Mouse (Mus musculus) thymus, postnatal 25 days (tissue): Measurements from ENCODE around the gene Nt5m.
"Not testable (repeated sequence)": the region's sequence is repeated elsewhere in the genome, so short reads cannot be mapped to it uniquely, and the experiment has no call there.

Experiments used
- DNase-seq: peaks from one replicate; pipeline ENCODE4 v3.0.0; 2022

Gene Nt5m

DNA sequence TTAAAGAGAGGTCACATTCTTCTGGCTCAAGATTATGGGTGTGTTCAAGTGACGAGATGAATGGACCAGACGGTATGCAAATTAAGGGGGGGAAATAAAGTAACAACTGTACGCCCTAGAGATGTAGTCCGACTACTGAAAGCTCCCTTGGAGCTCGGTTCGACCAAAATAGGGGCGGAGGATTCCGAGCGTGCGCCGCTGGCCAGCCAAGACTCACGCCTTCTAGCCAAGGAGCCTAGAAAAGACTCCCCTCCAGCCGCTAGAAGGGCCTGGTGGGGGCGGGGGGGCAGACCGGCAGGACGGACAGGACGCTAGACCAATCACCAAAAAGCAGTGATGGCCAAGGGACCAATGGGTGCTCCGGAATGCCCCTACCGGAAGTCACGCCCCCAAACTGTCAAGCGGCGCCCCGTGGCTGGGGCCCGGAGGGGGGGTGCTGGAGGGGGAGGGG, at the start of gene Nt5m:
TSS of gene Nt5m (plus strand) at position 440 of the 451 bp plus-strand sequence.
- DNase-seq = peak; percentile 95

DNA sequence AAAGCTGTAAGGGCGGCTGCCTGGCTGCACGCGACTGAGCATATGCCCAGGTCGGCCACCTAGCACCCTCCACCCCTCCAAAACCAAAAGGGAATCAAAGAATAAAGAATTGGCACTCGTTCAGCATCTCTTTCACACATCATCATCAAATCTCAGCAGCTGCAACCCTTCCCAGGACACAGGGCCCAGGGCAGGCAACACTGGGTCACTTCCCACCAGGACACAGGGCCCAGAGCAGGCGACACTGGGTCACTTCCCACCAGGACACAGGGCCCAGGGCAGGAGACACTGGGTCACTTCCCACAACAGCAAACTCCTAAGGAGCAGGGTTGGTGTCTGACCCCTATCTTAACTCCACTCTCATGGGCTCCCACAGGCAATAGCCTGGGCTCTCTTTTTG, 45.9 kb upstream of the Nt5m start:
- no peak for DNase-seq

DNA sequence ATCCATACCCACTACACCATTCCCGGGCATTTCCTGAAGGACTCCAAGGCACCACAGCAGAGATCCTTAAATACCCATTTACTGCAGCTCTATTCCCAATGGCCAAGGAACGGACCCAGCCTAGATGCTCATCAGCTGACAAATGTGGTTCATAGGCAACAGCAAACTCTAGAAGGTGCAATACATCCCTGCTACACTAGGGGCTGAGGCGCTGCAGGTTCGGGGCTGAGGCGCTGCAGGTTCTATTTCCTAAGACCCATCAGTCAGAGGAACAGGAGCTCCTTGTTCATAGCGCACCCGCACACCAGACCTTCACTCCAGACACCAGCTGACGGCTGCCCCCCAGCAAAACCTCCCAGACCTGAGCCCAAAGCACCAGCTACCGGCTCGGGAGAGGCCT, 38.8 kb upstream of the Nt5m start:
- DNase-seq = no peak

DNA sequence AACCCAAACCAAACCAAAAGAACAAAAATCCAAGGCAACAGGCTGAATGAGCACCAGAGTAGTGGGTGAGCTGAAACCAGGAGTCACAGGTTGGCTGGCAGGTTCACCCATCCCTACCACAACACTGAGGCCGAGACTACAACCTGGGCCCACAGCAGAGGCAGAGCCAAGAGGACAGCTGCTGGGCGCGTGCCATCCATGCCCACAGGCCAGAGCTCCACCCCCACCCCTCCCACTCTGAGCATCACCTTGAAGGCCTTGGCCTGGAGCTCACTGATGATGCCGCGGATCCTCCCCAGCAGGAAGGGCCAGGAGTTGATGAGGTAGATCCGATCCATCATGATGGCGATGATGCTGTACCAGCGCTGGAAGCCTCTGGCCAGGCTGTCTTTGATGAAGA, 37.4 kb upstream of the Nt5m start:
- no peak for DNase-seq

DNA sequence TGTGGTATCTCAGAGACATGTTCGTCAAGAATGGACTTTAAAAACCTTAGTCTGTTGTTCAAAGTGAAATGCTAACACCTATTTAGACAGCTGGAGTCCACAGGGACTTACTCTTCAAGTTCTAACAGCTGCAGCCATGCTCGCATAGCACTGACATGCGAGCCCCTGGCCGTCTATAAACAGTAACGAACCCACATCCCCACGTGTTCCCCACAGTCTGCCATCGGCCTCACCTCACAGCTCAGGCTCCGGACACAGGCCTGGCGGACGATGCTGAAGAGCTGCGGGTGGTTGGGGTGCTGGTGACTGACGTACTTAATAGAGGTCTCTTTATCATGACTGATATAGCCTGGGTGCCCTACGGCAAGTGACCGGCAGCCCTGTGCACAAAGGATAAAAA, 35.7 kb upstream of the Nt5m start:
- DNase-seq = no peak

DNA sequence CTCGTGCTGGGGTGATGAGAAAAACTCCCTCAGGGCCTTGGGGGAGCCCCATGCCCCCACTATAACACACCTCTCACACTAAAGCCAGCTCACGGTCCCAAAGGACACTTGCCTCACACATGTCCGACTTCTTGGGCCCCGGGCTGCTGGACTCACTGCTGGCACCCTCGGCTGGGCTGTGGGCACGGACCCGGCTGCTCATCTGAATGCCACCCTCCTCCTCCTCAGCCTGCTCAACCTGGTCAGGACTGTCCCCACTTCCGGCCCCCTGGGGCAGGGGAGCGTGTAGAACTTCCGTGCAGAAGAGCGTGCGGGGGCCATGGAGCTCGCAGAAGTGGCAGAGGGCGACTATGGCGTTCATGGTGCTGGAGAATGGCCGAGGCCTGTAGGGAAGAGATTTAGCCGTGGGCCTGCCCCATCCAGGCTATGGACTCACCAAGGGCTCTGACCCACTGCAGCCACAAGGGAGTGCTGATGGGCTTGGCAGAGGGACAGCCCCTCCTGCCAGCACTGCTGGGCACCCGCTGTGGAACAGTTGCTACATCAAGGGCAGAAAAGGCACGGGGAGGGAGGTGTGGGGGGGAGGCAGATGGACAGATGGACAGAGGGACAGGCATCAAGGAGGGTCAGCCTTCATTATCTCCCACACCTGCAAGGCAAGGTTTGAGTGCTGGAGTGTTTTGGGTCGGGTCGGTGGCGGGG, 34.7 kb upstream of the Nt5m start:
- no peak for DNase-seq

DNA sequence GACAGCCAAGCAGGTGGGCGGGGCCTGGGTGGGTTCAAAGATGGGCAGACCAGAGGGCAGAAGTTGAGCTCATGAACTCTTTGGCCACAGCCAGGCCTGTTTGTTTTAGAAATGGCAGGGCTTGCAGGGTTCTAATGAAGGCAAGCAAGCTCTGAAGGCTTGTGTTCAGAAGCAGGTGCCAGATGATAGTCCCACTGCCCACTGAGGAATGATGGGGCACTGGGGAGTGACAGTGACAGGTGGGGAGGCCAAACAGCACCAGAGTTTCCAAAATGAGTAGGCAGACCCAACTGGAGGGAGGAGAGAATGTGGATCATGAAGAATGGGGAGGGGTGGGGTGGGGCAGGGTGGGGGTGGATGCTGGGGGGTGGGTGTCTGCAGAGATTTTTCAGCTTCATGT, 34.0 kb upstream of the Nt5m start:
- DNase-seq = no peak

DNA sequence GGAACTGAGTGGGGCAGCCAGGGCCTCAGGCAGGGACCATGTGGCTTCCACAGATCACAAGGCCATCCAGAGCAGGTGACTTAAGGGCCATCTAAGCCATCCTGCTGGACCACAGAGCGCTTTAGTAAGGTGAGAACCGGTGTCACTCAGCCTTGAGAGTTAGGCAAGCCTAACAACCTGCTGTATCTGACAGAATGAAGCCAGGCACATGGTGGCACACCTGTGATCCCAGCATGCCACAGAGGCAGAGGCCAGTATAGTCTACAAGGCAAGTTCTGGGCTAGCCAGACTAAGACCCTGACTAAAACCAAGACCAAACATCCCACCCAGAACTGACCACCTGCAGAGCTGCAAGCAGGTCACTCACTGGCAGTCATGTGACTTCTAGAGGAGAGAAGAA, 33.6 kb upstream of the Nt5m start:
- DNase-seq = no peak

DNA sequence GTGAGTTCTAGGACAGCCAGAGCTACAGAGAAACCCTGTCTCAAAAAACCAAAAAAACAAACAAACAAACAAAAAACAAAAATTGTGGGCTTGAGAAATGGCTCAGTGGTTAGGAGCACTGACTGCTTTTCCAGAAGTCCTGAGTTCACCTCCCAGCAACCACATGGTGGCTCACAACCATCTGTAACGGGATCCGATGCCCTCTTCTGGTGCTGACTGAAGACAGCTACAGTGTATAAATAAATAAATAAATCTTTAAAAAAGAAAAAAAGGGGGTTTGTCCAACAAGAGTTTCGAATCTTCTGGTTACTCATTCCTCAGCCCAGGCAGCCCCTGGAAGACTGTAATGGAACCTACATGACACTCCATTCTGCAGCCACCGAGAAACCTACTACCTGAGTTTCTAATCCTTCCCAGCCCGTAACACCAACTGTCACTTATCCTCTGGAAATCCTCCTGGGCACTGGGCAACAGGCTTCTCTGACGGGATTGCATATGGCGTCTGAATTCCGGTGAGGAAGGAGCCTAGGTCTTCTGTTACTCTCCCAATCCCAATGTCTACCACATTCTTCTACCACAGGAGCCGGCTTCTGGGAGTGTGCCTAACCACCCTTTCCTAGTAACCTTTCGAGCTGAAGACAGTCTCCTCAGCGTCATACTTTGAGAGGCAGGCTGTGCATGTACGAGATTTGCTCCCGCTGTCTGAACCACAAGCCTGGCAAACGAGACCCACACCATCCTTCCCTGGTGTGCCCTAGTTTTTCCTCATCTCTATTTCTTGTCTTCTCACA, 30.9 kb upstream of the Nt5m start:
- no peak for DNase-seq

DNA sequence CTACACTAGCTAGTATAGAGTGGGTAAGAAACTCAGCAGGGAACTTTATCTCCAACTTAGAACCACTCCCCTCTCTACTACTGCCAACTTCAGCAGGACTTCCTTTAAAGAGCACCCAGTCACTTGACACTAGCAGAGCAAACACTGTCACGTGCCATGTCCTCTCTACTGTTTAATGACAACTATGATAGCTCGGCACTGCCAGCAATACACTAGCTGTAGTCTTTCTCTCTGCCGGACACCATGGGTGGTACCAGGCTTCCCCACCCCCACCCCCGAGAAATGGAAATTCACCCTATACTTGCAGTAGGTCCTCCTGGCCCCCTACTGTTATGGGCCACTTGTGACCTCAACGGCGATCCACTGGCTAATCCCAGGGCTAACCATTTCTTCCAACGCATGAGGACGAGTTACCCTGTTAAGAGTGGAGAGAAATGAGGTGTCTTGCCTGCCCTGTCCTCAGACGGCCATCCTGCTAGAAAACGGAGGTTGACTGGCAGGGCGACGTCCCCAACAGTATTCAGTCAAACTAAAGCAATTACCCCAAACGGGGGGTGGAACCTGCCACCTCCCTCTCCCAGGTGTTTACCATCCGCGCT, 30.1 kb upstream of the Nt5m start:
- no peak for DNase-seq

DNA sequence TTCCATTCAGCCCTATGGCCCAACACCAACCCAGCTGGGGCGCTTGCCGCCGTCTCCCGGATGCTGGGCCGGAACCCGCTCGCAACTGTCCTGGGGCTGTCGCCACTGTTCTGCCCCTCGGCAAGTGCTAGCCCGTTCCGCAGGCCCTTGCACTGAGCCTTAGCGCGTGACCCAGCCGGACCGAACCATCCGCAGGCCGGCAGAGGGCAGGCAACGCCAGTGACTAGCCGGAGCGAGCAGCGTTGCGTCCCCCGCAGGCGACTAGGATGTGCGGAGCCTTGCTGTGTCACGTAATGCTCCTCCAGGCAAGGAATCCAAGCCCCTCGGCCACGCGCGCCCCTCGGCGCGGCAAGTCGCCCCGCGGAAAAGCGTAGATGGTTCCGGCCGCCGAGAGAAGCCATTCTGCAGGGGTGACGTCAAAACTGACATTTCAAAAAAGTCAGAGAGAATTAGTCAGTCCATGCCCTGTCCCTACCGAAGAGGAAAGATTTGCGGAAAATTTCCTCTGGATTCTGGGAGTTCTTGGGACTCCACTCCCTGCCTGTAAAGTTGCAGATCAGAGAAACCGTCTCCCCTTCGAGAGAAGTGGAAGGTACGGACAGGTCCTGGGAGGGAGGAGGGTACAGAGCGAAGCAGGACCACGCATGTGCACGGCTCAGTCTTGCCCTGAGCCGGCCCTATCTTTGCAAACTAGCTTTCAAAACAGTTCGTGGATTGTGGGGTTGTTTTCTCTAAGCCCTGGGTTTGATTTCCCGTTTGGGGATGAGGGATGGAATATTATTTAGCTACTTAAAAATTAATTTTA, 29.4 kb upstream of the Nt5m start, which contains the start of gene Flcn:
TSS of gene Flcn (minus strand) at position 347 of the 805 bp plus-strand sequence.
- peak; percentile 85 for DNase-seq

DNA sequence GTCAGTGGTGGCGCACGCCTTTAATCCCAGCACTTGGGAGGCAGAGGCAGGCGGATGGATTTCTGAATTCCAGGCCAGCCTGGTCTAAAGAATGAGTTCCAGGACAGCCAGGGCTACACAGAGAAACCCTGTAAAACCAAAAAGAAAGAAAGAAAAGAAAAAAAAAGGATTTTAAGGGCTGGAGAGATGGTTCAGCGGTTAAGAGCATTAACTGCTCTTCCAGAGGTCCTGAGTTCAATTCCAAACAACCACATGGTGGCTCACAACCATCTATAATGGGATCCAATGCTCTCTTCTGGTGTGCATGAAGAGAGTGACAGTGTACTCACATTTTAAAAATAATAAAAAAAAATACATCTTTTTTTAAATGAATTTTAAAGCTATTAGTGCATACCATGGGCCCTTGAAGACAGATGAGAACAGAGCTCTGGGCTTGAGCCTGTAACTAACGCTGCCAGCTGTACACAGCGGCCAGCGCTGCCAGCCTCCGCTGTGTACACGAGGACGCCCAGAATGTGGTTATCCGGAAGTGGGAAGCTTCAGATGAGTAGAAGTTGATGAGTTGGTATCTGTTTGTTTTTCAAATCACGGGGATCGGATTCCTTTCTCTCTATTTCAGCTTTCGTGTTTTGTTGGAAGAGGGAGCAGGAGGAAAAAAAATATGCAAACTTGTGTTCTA, 28.6 kb upstream of the Nt5m start:
- no peak for DNase-seq

DNA sequence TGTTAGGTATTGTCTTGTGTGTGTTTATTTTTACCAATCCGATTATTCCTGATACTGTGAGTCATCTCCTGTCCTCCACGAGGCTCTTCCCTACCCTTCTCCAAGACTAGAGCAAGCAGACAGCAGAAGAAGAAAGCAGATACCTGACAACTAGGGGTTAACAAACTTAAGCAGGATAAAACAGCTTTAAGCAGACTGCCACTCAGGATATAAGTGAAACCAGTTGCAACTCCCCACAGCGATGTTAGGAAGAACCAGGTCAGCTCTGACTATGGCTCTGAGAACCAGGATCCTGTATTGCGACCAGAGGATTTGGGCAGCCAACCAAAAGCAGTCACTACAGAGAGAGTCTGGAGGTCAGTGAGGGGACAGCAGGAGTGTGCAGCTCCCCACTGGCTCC, 28.0 kb upstream of the Nt5m start:
- DNase-seq = no peak

DNA sequence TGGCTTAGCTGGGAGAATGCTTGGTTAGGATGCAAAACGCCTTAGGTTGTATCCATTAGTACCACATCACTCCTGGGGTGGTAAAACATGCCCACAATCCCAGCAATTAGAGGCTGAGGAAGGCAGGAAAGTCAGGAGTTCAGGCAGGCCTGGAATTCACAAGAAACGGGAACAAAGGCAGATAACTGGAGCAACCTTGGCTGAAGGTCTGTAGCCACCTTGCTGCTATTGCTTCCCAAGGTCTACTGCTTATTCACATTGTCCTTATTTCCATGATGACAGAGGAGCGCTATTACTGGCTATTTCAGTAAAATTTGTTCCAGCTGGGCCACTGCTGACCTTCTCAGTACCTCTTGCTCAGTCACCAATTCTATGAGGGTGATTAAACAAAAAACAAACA, 26.0 kb upstream of the Nt5m start:
- DNase-seq = no peak

DNA sequence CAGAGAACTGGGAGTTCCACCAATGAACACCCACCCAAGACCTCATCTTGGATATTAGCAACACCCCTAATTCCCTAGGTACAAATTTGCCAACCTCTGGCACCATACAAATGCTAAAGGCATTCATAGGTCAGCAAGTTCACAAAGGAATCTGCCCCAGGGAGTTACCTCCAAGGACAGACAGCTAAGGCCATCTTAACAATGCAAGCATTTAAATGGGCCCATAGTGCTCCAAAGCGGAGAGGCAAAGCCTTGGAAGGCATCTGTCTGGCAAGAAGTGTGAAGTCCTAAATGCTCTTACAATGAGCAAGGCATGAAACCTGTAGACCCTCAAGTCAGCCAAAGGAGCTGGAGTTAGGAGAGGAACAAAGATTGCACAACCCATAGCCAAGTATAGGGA, 24.9 kb upstream of the Nt5m start:
- DNase-seq = no peak

DNA sequence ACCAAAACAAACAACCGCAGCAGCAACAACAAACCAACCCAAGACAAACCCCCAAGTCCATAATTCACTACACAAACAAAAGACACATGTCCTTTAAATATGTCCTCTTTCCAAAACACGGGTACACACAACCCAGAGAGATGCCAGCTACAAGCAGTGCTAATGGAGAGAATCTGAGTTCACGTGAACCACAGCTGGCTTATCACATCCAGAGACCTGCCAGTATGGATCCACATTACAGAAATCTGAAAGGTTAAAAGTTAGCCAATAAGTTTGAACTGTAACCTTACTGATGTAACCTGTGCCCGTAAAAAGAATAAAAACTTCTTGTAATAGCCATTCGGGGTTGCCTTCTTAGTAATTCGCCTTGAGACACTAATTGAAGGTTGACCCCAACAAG, 24.3 kb upstream of the Nt5m start:
- no peak for DNase-seq

DNA sequence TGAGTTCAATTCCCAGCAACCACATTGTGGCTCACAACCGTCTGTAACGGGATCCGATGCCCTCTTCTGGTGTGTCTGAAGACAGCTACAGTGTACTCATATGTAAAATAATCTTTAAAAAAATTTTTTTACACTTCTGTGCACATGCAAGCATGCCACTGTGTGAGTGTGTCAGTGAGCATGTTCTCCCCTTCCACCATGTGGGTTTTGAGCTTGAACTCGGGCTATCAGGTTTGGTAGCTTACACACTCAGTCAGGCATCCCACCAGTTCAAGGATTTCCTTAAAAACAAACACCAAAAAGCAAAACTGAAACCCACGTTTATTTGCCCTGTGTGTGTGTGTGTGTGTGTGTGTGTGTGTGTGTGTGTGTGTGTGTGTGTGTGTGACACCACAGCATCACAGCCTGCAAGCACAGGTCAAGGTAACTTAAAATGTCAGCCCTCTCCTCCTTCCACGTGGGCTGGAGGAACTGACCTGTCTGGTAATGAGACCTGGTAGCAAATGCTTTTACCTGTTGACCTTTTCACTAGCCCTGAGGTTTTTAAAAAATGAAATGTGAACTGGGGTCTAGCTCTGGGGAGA, 23.7 kb upstream of the Nt5m start:
- no peak for DNase-seq

DNA sequence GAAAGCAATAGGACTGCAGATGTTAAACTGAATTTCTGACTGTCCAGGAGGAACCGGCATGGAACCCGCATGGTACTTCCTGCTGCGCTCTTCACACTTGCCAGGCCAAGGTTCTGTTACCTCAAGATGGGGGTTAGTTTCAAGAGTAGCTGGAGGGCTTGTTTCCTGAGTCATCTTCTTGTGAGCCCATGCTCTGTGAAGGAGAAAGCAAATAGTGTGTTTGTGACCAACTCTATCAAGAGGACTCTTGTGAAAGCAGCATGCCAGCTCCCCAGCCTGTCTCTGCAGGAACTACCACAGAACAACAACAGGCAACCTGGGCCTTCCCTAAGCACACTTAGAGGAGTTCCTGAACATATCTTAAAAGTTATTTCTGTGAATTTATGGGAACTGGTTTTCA, 21.3 kb upstream of the Nt5m start:
- no peak for DNase-seq

DNA sequence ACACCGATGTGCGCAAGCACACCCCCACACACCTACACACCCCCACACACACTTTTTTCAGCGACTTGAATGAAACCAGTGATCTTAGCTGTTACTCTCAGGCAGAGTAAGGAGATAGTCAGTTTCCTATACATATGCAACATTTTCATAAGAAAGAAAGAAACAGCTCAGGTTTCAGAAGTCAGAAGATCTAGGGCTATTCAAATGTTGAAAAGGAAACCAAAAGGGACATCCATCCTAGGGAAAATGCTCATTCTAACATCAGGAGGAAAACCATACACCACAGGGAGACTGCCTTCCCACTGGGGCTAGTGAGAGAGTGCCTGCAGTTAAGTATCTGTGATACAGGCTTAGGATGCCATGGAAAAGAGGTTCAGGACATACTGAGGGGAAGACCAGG, 17.6 kb upstream of the Nt5m start:
- no peak for DNase-seq

DNA sequence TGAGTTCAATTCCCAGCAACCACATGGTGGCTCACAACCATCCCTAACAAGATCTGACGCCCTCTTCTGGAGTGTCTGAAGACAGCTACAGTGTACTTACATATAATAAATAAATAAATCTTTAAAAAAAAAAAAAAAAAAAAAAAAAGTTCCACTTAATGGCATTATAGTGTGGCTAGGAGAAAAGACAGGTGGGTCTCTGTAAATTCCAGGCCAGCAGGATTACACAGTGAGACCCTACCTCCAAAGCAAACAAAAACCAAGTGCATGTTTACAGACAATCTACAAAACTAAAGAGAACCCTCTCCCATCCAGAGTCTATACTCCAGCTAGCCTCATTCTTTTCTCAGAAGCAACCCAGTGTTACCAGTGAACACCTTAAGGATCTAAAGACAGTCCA, 1.5 kb upstream of the Nt5m start:
- DNase-seq = not testable (repeated sequence)

DNA sequence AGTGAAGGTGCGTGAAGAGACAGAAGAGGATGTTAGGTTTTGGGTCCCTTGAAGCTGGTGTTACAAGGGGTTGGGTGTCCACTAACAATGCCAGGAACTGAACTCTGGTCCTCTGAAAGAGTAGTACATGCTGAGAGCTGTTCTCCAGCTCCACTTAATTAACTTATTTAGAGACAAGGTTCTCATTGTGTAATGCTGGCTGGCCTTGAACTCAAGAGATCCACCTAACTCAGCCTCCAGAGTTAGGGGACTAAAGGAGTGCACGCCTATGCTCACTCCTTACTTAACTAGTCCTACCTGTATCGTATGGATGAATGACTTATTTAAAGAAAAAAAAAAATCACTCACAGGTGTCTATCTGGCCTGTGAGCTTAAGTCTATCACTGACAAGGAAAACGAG, 821 bp upstream of the Nt5m start:
- DNase-seq = no peak

DNA sequence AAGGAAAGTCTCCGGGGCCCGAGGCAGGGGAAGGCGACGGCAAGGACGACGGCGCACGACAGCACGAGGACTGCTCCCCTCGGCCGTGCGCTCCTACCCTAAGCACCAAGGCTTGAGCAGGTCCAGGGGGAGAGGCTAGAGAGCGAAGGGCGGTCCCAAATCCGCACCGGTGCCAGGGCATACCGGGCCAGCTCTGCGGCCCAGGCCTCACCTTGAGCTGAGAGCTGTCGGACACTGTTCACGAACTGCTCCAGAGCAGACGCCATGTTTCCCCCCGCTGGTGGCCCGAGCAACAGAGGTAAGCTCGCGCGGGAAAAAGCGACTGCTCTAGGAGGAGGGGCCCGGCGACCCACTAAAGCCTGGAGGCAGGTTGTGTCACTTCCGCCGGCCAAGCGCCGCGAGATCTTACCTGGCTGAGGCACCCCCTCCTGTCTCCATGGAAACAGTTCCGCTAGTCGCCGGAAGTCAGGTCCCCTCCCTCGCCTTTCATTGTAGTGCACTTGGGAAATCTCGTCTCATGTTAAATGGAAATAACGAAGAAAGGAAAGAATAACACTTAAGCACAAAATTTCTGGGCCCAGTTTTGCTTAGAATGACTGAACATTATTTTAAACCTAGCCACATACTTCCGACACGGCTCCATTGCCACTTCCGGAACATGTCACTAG, 346 bp downstream of the Nt5m start, which contains the start of gene Cops3:
TSS of gene Cops3 (minus strand) at position 380 of the 668 bp plus-strand sequence.
- DNase-seq = peak; percentile 93
